Mouse (Mus musculus): ENCODE results near the gene Ptprs.

DNA sequence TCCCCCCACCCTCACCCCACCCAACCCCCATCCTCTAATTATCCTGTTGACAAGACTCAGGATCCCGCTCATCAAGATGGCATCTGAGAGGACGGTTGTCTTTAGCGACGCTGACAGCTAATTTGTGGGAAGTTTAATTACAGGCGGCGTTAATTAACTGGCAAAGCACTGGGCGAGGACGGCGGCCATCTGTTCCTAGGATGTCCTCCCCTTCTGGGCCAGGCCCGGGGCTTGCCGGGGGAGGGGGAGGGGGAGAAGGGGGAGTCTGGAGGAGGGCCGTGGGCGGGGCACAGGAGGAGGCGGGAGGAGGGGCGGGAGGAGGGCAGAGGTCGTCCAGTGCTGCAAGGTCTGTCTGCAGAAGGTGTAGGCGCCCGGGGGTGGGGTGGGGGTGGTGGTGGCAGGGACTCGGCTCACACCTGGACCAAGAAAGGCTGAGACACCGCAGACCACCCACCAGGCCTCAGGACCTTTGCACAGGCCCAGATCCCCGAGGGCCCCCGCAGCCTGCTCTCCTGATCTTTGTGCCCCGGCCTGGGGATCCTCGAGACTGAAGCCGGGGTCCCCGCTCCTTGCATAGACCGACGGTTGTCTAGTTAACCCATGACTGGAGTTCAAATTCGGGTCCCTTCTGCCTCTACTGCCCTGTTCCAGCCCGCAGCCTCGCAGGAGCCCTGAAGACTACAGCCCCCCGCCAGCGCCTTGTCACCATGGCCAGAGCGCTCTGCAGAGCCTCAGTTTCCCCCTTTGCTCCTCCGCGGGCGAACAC lies 33.6 kb upstream of the Ptprs start:
- TF ChIP-seq CTCF (IDR thresholded peaks at IDR 0.05; ENCODE audit: low read depth) (no peak), EP300 (IDR thresholded peaks at IDR 0.05; ENCODE audit: low read depth) (no peak)

Data from heart, postnatal 0 days (tissue).